Mouse (Mus musculus): ENCODE measurements around the gene Mex3d.

DNA sequence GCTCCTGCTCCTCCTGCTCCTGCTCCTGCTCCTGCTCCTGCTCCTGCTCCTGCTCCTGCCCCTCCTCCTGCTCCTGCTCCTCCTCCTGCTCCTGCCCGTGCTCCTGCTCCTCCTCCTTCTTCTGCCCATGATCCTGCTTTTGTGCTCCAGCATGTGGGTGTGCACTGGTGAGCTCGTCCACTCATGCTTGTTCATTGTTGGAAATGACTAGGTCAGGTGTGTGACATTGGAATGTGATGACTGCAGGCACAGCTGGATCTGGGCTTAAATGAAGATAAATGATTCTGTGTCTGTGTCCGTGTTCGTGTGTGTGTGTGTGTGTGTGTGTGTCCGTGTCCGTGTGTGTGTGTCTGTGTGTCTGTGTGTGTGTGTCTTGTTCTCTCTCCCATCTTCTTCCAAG is 19.1 kb downstream of the Mex3d start:
- TF ChIP-seq POLR2A (IDR thresholded peaks at IDR 0.05; ENCODE audit: low read depth, low read length) (no peak), CTCF (IDR thresholded peaks at IDR 0.05; ENCODE audit: extremely low read depth, insufficient read length, insufficient replicate concordance, low read depth, low read length) (no peak)
